Mouse (Mus musculus) telencephalon, adult 2 months (tissue): Measurements from ENCODE around the gene Mtfr2.
A peak's percentile ranks its signal among the peaks of the same experiment; 100 is the strongest.

Source experiments
- DNase-seq: peaks from one replicate; pipeline ENCODE4 v3.0.0-alpha.2; 2011; ENCODE audit warnings: low read depth, low spot score

Gene Mtfr2

GRCm38 (mm10) chr10:20379071-20379735, 31.6 kb downstream of the Mtfr2 start:
- DNase-seq, result no peak

- peak; percentile 74 for DNase-seq
These were observed 33.2 kb downstream of the Mtfr2 start for GRCm38 (mm10) chr10:20380798-20381197.

- no peak for DNase-seq
These were observed 33.8 kb downstream of the Mtfr2 start for GRCm38 (mm10) chr10:20381352-20381751.

GRCm38 (mm10) chr10:20382807-20383419, 35.3 kb downstream of the Mtfr2 start:
- no peak for DNase-seq

- DNase-seq, result no peak
These were observed 43.0 kb downstream of the Mtfr2 start for GRCm38 (mm10) chr10:20390568-20390967.

- DNase-seq, result no peak
These were observed 47.2 kb downstream of the Mtfr2 start for GRCm38 (mm10) chr10:20394815-20395214.

- DNase-seq, result no peak
These were observed 48.2 kb downstream of the Mtfr2 start for GRCm38 (mm10) chr10:20395778-20396177.

- no peak for DNase-seq
These were observed 50.7 kb downstream of the Mtfr2 start for GRCm38 (mm10) chr10:20398224-20398623.

GRCm38 (mm10) chr10:20398641-20399390, 51.2 kb downstream of the Mtfr2 start:
- no peak for DNase-seq

GRCm38 (mm10) chr10:20400406-20400805, 52.8 kb downstream of the Mtfr2 start:
- no peak for DNase-seq

GRCm38 (mm10) chr10:20402941-20403340, 55.4 kb downstream of the Mtfr2 start:
- DNase-seq, result no peak

- peak; percentile 34 for DNase-seq
These were observed 57.9 kb downstream of the Mtfr2 start for GRCm38 (mm10) chr10:20405471-20405870.

- DNase-seq, result no peak
These were observed 60.8 kb downstream of the Mtfr2 start for GRCm38 (mm10) chr10:20408336-20408735.

- DNase-seq, result no peak
These were observed 61.6 kb downstream of the Mtfr2 start for GRCm38 (mm10) chr10:20409181-20409580.
